Mouse (Mus musculus) neural tube, embryonic 15.5 days (tissue): ENCODE results near the gene Cpsf7. TPM values are rescaled to one million over a fixed set of nuclear protein-coding genes. Genes with fewer than 3 reads are reported as not detected.
"Not testable (repeated sequence)": the region's sequence is repeated elsewhere in the genome, so short reads cannot be mapped to it uniquely, and the experiment has no call there.

Experiments used
- ATAC-seq: fragments of 200-750 bp; cut with Nextera tagmentation; 2 replicates; pipeline ENCODE4 v1.8.0; 2017; ENCODE audit warnings: mild to moderate bottlenecking, moderate TSS enrichment, moderate library complexity; ENCODE audit not compliant: low FRiP score
- H3K27ac ChIP-seq: fragments of 300-500 bp; sonication (generic); replicated peaks from 2 replicates; pipeline ENCODE4 v1.5.1; 2015; ENCODE audit warnings: mild to moderate bottlenecking, inconsistent platforms
- H3K27me3 ChIP-seq: fragments of 300-500 bp; sonication (generic); replicated peaks from 2 replicates; pipeline ENCODE4 v1.6.1; 2015; ENCODE audit warnings: inconsistent platforms
- H3K36me3 ChIP-seq: fragments of 300-500 bp; sonication (generic); 2 replicates; pipeline ENCODE4 v1.6.1; 2015; ENCODE audit warnings: inconsistent platforms
- H3K4me1 ChIP-seq: fragments of 300-500 bp; sonication (generic); 2 replicates; pipeline ENCODE4 v1.6.1; 2015; ENCODE audit warnings: inconsistent platforms
- H3K4me2 ChIP-seq: fragments of 300-500 bp; sonication (generic); 2 replicates; pipeline ENCODE4 v1.6.1; 2015; ENCODE audit warnings: inconsistent platforms, mild to moderate bottlenecking, moderate library complexity
- H3K4me3 ChIP-seq: fragments of 300-500 bp; sonication (generic); replicated peaks from 2 replicates; pipeline ENCODE4 v1.5.1; 2015; ENCODE audit warnings: mild to moderate bottlenecking, inconsistent platforms
- H3K9ac ChIP-seq: fragments of 300-500 bp; sonication (generic); replicated peaks from 2 replicates; pipeline ENCODE4 v1.6.1; 2015; ENCODE audit warnings: mild to moderate bottlenecking, inconsistent platforms
- H3K9me3 ChIP-seq: fragments of 300-500 bp; sonication (generic); replicated peaks from 2 replicates; pipeline ENCODE4 v1.6.1; 2016; ENCODE audit warnings: inconsistent platforms
- WGBS: fragments of 180-500 bp; shearing (Covaris S2); methylation state at CpG from one replicate; pipeline ENCODE4 v1.1.7; 2015; ENCODE audit warnings: mixed read lengths; 5-methylcytosine and 5-hydroxymethylcytosine counted together
- polyA plus RNA-seq: library from polyadenylated mRNA; unstranded; fragments of >200 nt; fragmentation: Nextera tagmentation; extraction: Ambion mirVana; gene quantifications from 2 replicates; pipeline ENCODE4 v1.2.1, GENCODE M21; 2015

Cpsf7 gene
- polyA plus RNA-seq, 1 experiment from 2014 or later: 47.2 TPM

DNA sequence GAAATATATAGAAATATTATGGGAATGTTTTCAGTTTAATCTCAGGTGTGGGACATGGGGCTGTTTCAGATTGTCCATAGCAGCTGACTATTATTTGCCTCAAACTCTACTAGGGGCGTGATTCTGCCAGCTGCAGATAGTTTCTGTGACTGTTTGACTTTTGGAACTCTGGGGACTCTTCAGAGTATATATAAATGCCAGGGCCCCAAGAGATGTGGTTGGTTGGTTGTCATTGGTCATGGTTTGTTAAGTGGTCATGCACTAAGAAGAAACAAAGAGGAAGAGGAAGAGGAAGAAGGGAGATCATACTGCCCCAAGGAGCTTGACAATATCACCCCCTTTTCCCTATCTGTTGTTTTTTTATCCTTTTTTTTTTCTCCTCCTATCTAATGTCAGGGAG lies 3.1 kb upstream of the Cpsf7 start:
- peaks cover 22% of the 10 kb centered on the region for H3K4me1 ChIP-seq
- H3K27me3 ChIP-seq: no peaks in the 10 kb centered on the region
- no peaks in the 10 kb centered on the region for H3K9me3 ChIP-seq
- H3K4me2 ChIP-seq: no peak overlapping the region
- peaks cover 3% of the 10 kb centered on the region for H3K36me3 ChIP-seq
- no peak overlapping the region for H3K4me3 ChIP-seq
- no peak overlapping the region for H3K27ac ChIP-seq
- H3K9ac ChIP-seq: no peak overlapping the region
- ATAC-seq: no peak
- 91% methylated on average over 1 of the region's 1 CpGs for WGBS

DNA sequence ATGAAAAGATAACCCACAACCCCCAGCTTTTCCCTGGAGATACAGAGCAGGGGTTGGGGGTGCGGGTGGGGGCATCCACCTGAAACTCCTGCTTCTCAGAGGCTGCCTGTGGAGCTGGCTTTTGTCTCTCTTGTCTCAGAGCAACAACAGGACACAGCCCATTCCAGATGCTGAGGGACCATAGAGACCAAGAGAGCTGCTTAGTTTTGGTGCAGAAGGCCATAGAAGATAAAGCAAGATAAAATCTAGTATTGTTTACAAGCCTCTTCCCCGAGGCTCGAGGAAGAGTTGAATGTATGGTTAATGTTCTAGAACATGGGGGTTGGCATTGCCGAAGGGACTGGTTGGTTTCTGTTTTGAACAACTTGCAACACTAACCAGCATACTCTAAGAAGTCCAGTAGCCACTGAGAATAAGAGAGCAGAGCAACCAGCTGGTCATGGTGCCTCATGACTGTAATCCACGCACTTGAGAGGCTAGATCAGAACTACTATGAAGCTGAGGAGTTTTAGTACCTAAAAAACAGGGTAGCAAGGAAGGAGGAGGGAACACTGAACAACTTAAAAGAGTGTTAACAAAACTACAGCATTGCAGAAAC lies 1.5 kb upstream of the Cpsf7 start:
- Histone ChIP-seq H3K9ac (no peak overlapping the region), H3K4me3 (0 out of 2 replicates have a peak overlapping the region, but pooled peaks have one; percentile 2)
- WGBS: 87% methylated on average over 5 of the region's 5 CpGs

DNA sequence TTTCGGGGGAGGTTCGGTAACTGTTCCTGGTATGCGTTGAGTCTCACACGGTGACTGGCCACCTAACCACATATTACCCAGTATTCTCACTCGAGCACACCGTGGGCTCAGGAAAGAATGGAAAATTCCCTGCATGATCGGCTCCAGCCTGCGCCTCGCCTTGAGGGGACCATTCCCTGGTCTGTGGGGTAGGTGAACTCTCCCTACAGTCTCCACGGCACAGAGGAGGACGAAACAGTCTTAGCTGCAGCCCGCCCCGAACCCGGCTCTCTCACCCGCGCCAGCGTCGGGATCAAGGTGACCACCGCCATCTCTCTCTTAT lies 321 bp upstream of the Cpsf7 start:
- H3K27me3 ChIP-seq: no peaks in the 10 kb centered on the region
- H3K9me3 ChIP-seq: no peaks in the 10 kb centered on the region
- H3K27ac ChIP-seq: peak overlapping the region; percentile 97
- peaks cover 5% of the 10 kb centered on the region for H3K36me3 ChIP-seq
- peak overlapping the region; percentile 93 for H3K4me3 ChIP-seq
- peak overlapping the region; percentile 66 for H3K4me2 ChIP-seq
- H3K9ac ChIP-seq: peak overlapping the region; percentile 65
- 2% methylated on average over 19 of the region's 19 CpGs for WGBS
- peaks cover 33% of the 10 kb centered on the region for H3K4me1 ChIP-seq
- ATAC-seq: no peak; the same call in 1 of the 2 replicates

More for the DNA sequence above, 1.5 kb upstream of the Cpsf7 start:
- Histone ChIP-seq H3K27ac (no peak overlapping the region), H3K36me3 (peaks cover 5% of the 10 kb centered on the region), H3K4me2 (peak overlapping the region; percentile 66), H3K4me1 (peaks cover 33% of the 10 kb centered on the region), H3K9me3 (no peaks in the 10 kb centered on the region), H3K27me3 (no peaks in the 10 kb centered on the region)
- ATAC-seq: no peak

- H3K4me3 ChIP-seq: peak within 1 kb of the TSS; percentile 93
- peak within 1 kb of the TSS; percentile 97 for H3K27ac ChIP-seq
- under 1% methylated on average over 11 of the region's 11 CpGs for WGBS
- H3K9me3 ChIP-seq: no peaks in the 10 kb centered on the region
- peaks cover 38% of the 10 kb centered on the region for H3K4me1 ChIP-seq
- H3K4me2 ChIP-seq: peak within 1 kb of the TSS; percentile 66
- no peaks in the 10 kb centered on the region for H3K27me3 ChIP-seq
- peaks cover 15% of the 10 kb centered on the region for H3K36me3 ChIP-seq
- peak within 1 kb of the TSS; percentile 97 for H3K9ac ChIP-seq
- peak; percentile 25; the same call in 1 of the 2 replicates for ATAC-seq
These were observed 844 bp downstream of the Cpsf7 start, which contains the start of gene Sdhaf2 for GRCm38 (mm10) chr19:10525910-10526309. Gene Sdhaf2 (minus strand): TSS chr19:10526142.

- ATAC-seq: no peak
- no peaks in the 10 kb centered on the region for H3K27me3 ChIP-seq
- H3K4me2 ChIP-seq: no peak overlapping the region
- peaks cover 44% of the 10 kb centered on the region for H3K36me3 ChIP-seq
- peaks cover 26% of the 10 kb centered on the region for H3K4me1 ChIP-seq
- no peak overlapping the region for H3K27ac ChIP-seq
- H3K4me3 ChIP-seq: no peak overlapping the region
- no peaks in the 10 kb centered on the region for H3K9me3 ChIP-seq
- no peak overlapping the region for H3K9ac ChIP-seq
- 95% methylated on average over 1 of the region's 1 CpGs for WGBS
These were observed 5.0 kb downstream of the Cpsf7 start for GRCm38 (mm10) chr19:10530082-10530481.

DNA sequence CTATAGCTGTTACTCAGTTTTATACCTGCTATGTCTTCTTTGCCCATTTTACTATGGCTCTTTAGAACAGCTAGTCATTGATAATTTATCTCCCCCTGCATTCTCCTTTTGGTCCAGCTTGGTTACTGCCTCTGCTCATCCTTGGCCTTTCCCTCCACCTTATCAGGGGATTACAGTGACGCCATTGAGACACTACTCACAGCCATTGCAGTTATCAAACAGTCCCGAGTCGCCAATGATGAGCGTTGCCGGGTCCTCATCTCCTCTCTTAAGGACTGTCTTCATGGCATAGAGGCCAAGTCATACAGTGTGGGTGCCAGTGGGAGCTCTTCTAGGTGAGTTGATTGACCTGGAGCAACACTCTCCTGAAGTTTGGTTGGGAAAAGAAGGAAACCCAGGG lies 14.4 kb downstream of the Cpsf7 start:
- Histone ChIP-seq H3K4me2 (no peak overlapping the region), H3K4me1 (no peaks in the 10 kb centered on the region)
- ATAC-seq: no peak

GRCm38 (mm10) chr19:10555624-10556510 lies 30.8 kb downstream of the Cpsf7 start, which contains the start of gene Tmem216:
Gene Tmem216 (minus strand): TSS chr19:10556238.
- Histone ChIP-seq H3K27ac (peak within 1 kb of the TSS; percentile 87), H3K36me3 (peaks cover 23% of the 10 kb centered on the region), H3K27me3 (no peaks in the 10 kb centered on the region), H3K4me2 (peak within 1 kb of the TSS; percentile 81), H3K9me3 (no peaks in the 10 kb centered on the region), H3K4me1 (peaks cover 22% of the 10 kb centered on the region), H3K9ac (peak within 1 kb of the TSS; percentile 70), H3K4me3 (peak within 1 kb of the TSS; percentile 66)
- peak; percentile 98 for ATAC-seq
- 1% methylated on average over 43 of the region's 43 CpGs for WGBS

More for the DNA sequence above, 14.4 kb downstream of the Cpsf7 start:
- H3K36me3 ChIP-seq: peaks cover 81% of the 10 kb centered on the region
- 95% methylated on average over 5 of the region's 5 CpGs for WGBS
- no peak overlapping the region for H3K27ac ChIP-seq
- no peaks in the 10 kb centered on the region for H3K9me3 ChIP-seq
- no peak overlapping the region for H3K4me3 ChIP-seq
- H3K9ac ChIP-seq: no peak overlapping the region
- H3K27me3 ChIP-seq: no peaks in the 10 kb centered on the region

DNA sequence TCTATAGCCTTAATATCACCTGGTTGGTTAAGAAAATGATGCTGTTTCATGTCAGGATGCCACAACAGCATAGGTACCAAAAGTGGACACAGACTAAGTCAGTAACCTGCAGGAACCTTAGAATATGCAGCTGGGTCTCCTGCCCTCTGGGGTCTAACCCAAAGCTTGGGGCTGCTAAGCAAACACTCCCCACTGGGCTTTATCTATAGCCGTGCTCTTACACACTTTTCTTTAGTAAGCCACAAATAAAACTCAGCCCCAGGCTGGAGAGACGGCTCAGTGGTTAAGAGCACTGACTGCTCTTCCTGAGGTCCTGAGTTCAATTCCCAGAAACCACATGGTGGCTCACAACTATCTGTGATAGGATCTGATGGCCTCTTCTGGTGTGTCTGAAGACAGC lies 31.9 kb downstream of the Cpsf7 start:
- 75% methylated on average over 2 of the region's 2 CpGs for WGBS
- peaks cover 11% of the 10 kb centered on the region for H3K36me3 ChIP-seq
- no peaks in the 10 kb centered on the region for H3K27me3 ChIP-seq
- no peak overlapping the region for H3K4me2 ChIP-seq
- peaks cover 22% of the 10 kb centered on the region for H3K4me1 ChIP-seq
- H3K4me3 ChIP-seq: no peak overlapping the region
- H3K9ac ChIP-seq: no peak overlapping the region
- no peaks in the 10 kb centered on the region for H3K9me3 ChIP-seq
- ATAC-seq: no peak
- H3K27ac ChIP-seq: no peak overlapping the region

GRCm38 (mm10) chr19:10557430-10557829 lies 32.4 kb downstream of the Cpsf7 start:
- Histone ChIP-seq H3K9ac (no peak overlapping the region), H3K4me2 (no peak overlapping the region), H3K4me3 (no peak overlapping the region), H3K27me3 (no peaks in the 10 kb centered on the region), H3K27ac (no peak overlapping the region), H3K36me3 (peaks cover 7% of the 10 kb centered on the region; the same call in 1 of the 2 replicates), H3K9me3 (no peaks in the 10 kb centered on the region), H3K4me1 (peaks cover 22% of the 10 kb centered on the region)
- ATAC-seq: no peak
- WGBS: 65% methylated on average over 2 of the region's 2 CpGs

- not testable (repeated sequence) for H3K9me3 ChIP-seq, H3K36me3 ChIP-seq, ATAC-seq, H3K4me3 ChIP-seq, H3K27ac ChIP-seq, H3K27me3 ChIP-seq, H3K4me2 ChIP-seq, H3K9ac ChIP-seq
- H3K4me1 ChIP-seq: peaks cover 22% of the 10 kb centered on the region
- 79% methylated on average over 4 of the region's 4 CpGs for WGBS
These were observed 32.8 kb downstream of the Cpsf7 start for GRCm38 (mm10) chr19:10557837-10558375.

GRCm38 (mm10) chr19:10560108-10560507 lies 35.0 kb downstream of the Cpsf7 start:
- H3K9me3 ChIP-seq: no peaks in the 10 kb centered on the region
- no peaks in the 10 kb centered on the region for H3K27me3 ChIP-seq
- no peaks in the 10 kb centered on the region for H3K36me3 ChIP-seq
- 40% methylated on average over 5 of the region's 5 CpGs for WGBS
- no peak overlapping the region for H3K4me3 ChIP-seq
- no peak overlapping the region for H3K9ac ChIP-seq
- H3K4me1 ChIP-seq: peaks cover 12% of the 10 kb centered on the region
- H3K4me2 ChIP-seq: no peak overlapping the region
- no peak for ATAC-seq
- no peak overlapping the region for H3K27ac ChIP-seq
